Mouse (Mus musculus) kidney, postnatal 0 days (tissue): ENCODE data around the gene Lrpprc. TPM values are rescaled to one million over a fixed set of nuclear protein-coding genes. Genes with fewer than 3 reads are reported as not detected.

Experiments used
- ATAC-seq: fragments of 200-750 bp; cut with Nextera tagmentation; replicated peaks from 2 replicates; pipeline ENCODE4 v1.8.0; 2017; ENCODE audit warnings: low read depth, moderate number of reproducible peaks, moderate TSS enrichment, moderate library complexity; ENCODE audit not compliant: low FRiP score
- DNase-seq: peaks from one replicate; pipeline ENCODE4 v3.0.0-alpha.2; 2016; ENCODE audit warnings: low spot score
- H3K27ac ChIP-seq: fragments of 300-500 bp; sonication (generic); 2 replicates; pipeline ENCODE4 v1.5.1; 2014; ENCODE audit warnings: mild to moderate bottlenecking
- H3K27me3 ChIP-seq: fragments of 300-500 bp; sonication (generic); 2 replicates; pipeline ENCODE4 v1.6.1; 2014; ENCODE audit warnings: low read length, mixed read lengths; ENCODE audit not compliant: insufficient read depth
- H3K36me3 ChIP-seq: fragments of 300-500 bp; sonication (generic); 2 replicates; pipeline ENCODE4 v1.6.1; 2014; ENCODE audit warnings: low read length, mixed read lengths; ENCODE audit not compliant: insufficient read depth
- H3K4me1 ChIP-seq: fragments of 300-500 bp; sonication (generic); replicated peaks from 2 replicates; pipeline ENCODE4 v1.6.1; 2014; ENCODE audit warnings: antibody characterized with exemption, low read length, mixed read lengths; ENCODE audit not compliant: insufficient read depth
- H3K4me2 ChIP-seq: fragments of 300-500 bp; sonication (generic); 2 replicates; pipeline ENCODE4 v1.6.1; 2014; ENCODE audit warnings: mild to moderate bottlenecking, low read length, moderate library complexity, mixed read lengths
- H3K4me3 ChIP-seq: fragments of 300-500 bp; sonication (generic); replicated peaks from 2 replicates; pipeline ENCODE4 v1.5.1; 2014; ENCODE audit warnings: low read depth, low read length
- H3K9ac ChIP-seq: fragments of 300-500 bp; sonication (generic); 2 replicates; pipeline ENCODE4 v1.6.1; 2014; ENCODE audit warnings: low read depth, low read length
- H3K9me3 ChIP-seq: fragments of 300-500 bp; sonication (generic); replicated peaks from 2 replicates; pipeline ENCODE4 v1.6.1; 2016; ENCODE audit warnings: low read length, inconsistent platforms, mixed read lengths
- CTCF ChIP-seq: IDR thresholded peaks from 2 replicates; pipeline ENCODE4 v1.5.1; 2016; ENCODE audit warnings: antibody characterized with exemption, low read depth, mild to moderate bottlenecking, moderate library complexity
- WGBS: fragments of 180-500 bp; shearing (Covaris S2); extraction: QIAGEN DNeasy Blood & Tissue Kit; methylation state at CpG from one replicate; pipeline ENCODE4 v1.1.7; 2014; 5-methylcytosine and 5-hydroxymethylcytosine counted together
- polyA plus RNA-seq: library from polyadenylated mRNA; unstranded; fragments of >200 nt; fragmentation: Nextera tagmentation; extraction: Ambion mirVana; gene quantifications from 2 replicates; pipeline ENCODE4 v1.2.1, GENCODE M21; 2015

Lrpprc gene
- 31.2 and 34.1 TPM in 2 replicates for polyA plus RNA-seq

DNA sequence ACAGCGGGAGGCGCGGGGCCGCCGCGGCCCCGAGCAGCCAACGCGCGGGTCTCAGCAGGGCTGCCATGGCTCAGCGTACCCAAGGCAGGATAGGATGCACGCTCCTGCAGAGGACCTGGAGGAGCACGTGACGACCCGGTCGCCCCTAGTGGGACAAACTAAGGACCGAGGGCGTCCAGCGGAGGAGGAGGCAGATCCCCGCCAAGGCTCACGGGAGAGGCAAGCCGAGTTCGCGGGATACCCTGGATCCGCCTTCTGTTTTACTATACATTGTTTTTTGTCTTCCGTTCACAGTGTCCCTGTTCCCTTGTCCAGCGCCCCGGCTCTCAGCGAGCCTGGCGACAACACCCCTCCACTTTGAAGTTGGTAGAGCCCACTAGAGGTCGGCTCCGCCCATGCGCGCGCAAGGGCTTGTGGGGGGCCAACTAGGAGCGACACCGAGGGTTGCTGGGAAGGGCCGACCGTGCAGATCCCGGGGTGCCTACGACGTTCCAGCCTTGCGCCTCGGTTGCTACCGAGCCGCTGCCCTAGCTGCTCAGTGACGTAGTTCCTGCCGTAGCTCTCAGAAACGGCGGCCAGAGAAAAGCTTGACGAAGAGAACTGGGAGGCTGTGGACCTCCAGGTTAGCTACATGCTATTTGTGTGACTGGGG is at the start of gene Lrpprc:
Gene Lrpprc (minus strand): TSS at position 343 of the 652 bp plus-strand sequence.
- ATAC-seq (peak; percentile 98), DNase-seq (peak; percentile 98)
- WGBS, result under 1% methylated on average over 51 of the region's 51 CpGs
- 0 out of 2 replicates have a peak, but pooled peaks cover 3% of the 10 kb centered on the region for H3K36me3 ChIP-seq
- peak; percentile 23; the same call in 1 of the 2 replicates for TF ChIP-seq CTCF
- peaks cover 13% of the 10 kb centered on the region; the same call in 1 of the 2 replicates for H3K4me1 ChIP-seq
- H3K4me3 ChIP-seq, result peak within 1 kb of the TSS; percentile 93
- peak within 1 kb of the TSS; percentile 86 for H3K9ac ChIP-seq
- no peaks in the 10 kb centered on the region for H3K9me3 ChIP-seq
- H3K27me3 ChIP-seq, result no peaks in the 10 kb centered on the region
- H3K27ac ChIP-seq, result peak within 1 kb of the TSS; percentile 83
- H3K4me2 ChIP-seq, result peak within 1 kb of the TSS; percentile 77

DNA sequence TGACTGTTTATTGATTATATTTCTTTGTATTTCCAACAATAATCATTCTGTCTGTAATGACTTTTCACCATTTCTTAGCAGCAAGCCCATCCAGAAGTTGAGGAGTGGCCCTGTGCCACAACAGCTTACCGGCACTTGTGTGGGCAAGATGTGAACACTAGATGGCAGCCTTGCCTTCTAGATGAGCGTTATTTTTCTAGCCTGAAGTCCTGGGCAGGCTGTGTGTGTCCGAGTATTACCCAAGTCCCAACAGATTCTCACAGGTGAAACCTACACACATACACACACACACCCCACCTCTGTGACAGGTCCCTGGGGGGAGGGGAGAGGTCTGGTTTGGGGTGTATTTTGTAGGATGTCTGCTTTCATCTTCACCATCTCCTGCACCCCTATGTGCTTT is 47.2 kb upstream of the Lrpprc start:
- Histone ChIP-seq H3K27ac (no peak overlapping the region), H3K4me2 (no peak overlapping the region), H3K4me1 (no peaks in the 10 kb centered on the region), H3K4me3 (no peak overlapping the region), H3K9me3 (no peaks in the 10 kb centered on the region), H3K27me3 (no peaks in the 10 kb centered on the region), H3K9ac (no peak overlapping the region), H3K36me3 (no peaks in the 10 kb centered on the region)
- ATAC-seq (no peak), DNase-seq (peak; percentile 86)
- 1% methylated on average over 3 of the region's 3 CpGs for WGBS
- TF ChIP-seq CTCF, result peak; percentile 88

- Histone ChIP-seq H3K4me3 (no peak overlapping the region), H3K27ac (no peak overlapping the region), H3K9me3 (no peaks in the 10 kb centered on the region), H3K9ac (no peak overlapping the region), H3K4me1 (no peaks in the 10 kb centered on the region), H3K36me3 (no peaks in the 10 kb centered on the region), H3K4me2 (no peak overlapping the region), H3K27me3 (no peaks in the 10 kb centered on the region)
- no peak for TF ChIP-seq CTCF
- DNase-seq, result no peak
- 58% methylated on average over 9 of the region's 9 CpGs for whole genome bisulfite sequencing
- ATAC-seq, result no peak
Measured at GRCm38 (mm10) chr17:84835249-84835648, 44.7 kb upstream of the Lrpprc start.

DNA sequence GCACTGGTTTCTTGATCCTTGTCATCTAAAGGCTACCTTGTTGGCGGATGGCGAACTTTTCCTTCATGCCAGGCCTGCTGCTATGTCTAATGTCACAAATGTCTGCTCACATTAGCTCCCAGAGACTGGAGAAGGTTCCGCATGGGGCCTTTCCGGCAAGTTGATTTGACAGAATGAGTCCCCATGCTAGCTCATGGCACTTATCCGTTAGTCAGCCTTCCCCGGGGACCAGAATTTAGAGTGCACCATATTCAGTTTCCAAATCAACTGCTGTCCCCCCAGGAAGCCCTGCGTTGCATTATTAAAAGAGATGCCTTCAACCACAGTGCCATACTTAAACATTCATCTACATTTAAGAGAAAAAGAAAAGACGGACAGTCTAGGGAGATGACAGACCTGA is 41.8 kb upstream of the Lrpprc start:
- no peak overlapping the region for H3K9ac ChIP-seq
- no peak overlapping the region for H3K27ac ChIP-seq
- H3K4me2 ChIP-seq, result no peak overlapping the region
- H3K4me3 ChIP-seq, result no peak overlapping the region
- 71% methylated on average over 8 of the region's 8 CpGs for WGBS
- H3K36me3 ChIP-seq, result no peaks in the 10 kb centered on the region
- ATAC-seq (no peak), DNase-seq (no peak)
- no peak for TF ChIP-seq CTCF
- no peaks in the 10 kb centered on the region for H3K9me3 ChIP-seq
- H3K4me1 ChIP-seq, result no peaks in the 10 kb centered on the region
- no peaks in the 10 kb centered on the region for H3K27me3 ChIP-seq

DNA sequence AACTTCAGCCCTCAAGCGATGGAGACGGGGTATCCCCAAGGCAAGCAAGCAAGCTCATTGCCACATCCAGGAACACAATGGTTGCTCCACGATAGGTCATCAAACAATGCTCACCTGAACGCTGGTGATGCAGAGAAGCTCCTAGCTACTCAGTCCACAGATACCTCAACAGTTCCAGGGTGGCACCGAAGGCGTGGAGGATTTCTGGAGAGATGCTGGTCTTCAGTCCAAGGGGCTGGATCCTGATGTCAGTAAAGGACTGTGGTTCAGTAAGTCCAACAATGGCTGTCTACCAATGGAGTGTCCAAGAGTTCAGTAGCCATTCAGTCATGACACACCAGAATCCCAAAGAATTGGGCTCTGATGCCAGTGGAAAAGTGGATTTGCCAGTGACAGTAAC is 37.7 kb upstream of the Lrpprc start:
- DNase-seq, result no peak

GRCm38 (mm10) chr17:84820603-84821002 is 30.0 kb upstream of the Lrpprc start:
- H3K4me3 ChIP-seq, result no peak overlapping the region

More for the DNA sequence above, 37.7 kb upstream of the Lrpprc start:
- no peak overlapping the region for H3K27ac ChIP-seq
- H3K9ac ChIP-seq, result no peak overlapping the region
- TF ChIP-seq CTCF, result no peak
- 91% methylated on average over 6 of the region's 6 CpGs for WGBS
- no peaks in the 10 kb centered on the region for H3K27me3 ChIP-seq
- no peaks in the 10 kb centered on the region for H3K9me3 ChIP-seq
- no peak for ATAC-seq
- no peak overlapping the region for H3K4me3 ChIP-seq
- no peaks in the 10 kb centered on the region for H3K36me3 ChIP-seq
- H3K4me2 ChIP-seq, result no peak overlapping the region
- no peaks in the 10 kb centered on the region for H3K4me1 ChIP-seq

More at GRCm38 (mm10) chr17:84820603-84821002, 30.0 kb upstream of the Lrpprc start:
- H3K27ac ChIP-seq, result no peak overlapping the region
- ATAC-seq (no peak), DNase-seq (peak; percentile 73)
- H3K36me3 ChIP-seq, result no peaks in the 10 kb centered on the region
- H3K27me3 ChIP-seq, result no peaks in the 10 kb centered on the region
- H3K4me2 ChIP-seq, result no peak overlapping the region
- H3K9ac ChIP-seq, result no peak overlapping the region
- H3K4me1 ChIP-seq, result no peaks in the 10 kb centered on the region
- TF ChIP-seq CTCF, result no peak
- H3K9me3 ChIP-seq, result no peaks in the 10 kb centered on the region
- WGBS, result 7% methylated on average over 4 of the region's 4 CpGs
